Mouse (Mus musculus) ES-Bruce4 (cell line): ENCODE results near the gene Bola1.

ENCODE experiments used
- CTCF ChIP-seq: IDR thresholded peaks from one replicate; pipeline ENCODE4 v1.8.1; 2011; ENCODE audit warnings: low read depth, low read length
- EP300 ChIP-seq: IDR thresholded peaks from 2 replicates; pipeline ENCODE4 v1.6.1; 2011; ENCODE audit warnings: low read depth, low read length; ENCODE audit not compliant: insufficient read depth

DNA sequence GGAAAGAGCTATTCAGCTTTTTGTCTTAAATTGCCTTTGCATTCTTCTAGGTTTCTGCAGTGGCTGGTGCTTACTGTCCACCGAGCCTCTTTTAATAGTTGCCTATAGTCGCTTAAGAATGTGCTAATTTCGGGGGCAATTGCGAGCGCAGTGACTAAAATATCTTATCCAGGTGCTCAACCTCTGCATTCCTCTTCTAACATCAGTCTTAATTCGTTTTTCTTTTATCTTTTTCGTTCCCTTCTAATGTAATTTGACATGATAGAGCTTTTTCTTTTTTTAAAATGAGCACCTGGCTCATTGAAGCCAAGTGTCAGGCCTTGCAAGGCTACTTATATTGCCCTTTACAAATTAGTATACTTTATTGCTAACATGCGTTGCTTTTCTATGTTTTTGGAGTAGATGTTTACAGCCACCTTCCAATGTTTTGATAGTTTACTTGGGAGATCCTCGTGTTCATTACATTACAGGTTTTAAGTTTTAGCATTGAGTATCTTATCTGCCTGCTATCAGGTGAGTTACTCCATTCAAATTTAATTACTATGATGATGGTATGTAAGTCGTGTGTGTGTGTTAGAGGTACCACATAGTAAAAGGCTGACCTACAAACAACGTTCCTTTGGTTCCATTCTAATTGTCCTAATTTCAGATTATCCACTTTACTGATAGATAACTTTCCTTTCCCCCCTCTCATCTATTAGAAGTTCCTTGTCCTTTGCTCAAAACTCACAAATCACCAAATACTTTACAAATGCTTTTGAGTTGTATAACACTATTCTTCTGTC is 28.0 kb upstream of the Bola1 start:
- TF ChIP-seq CTCF, result no peak
- no peak for TF ChIP-seq EP300
